Mouse (Mus musculus) B cell, adult 62 days (primary cell): ENCODE measurements around the gene Acbd5. TPM values are rescaled to one million over a fixed set of nuclear protein-coding genes. Genes with fewer than 3 reads are reported as not detected.

Source experiments
- total RNA-seq: library from RNA; stranded (reverse); gene quantifications from 4 replicates; pipeline ENCODE4 v1.2.4, GENCODE M21; 2023

Acbd5 gene
- total RNA-seq, result 53.2 to 71.7 TPM (median 58.5 TPM) in 4 replicates

DNA sequence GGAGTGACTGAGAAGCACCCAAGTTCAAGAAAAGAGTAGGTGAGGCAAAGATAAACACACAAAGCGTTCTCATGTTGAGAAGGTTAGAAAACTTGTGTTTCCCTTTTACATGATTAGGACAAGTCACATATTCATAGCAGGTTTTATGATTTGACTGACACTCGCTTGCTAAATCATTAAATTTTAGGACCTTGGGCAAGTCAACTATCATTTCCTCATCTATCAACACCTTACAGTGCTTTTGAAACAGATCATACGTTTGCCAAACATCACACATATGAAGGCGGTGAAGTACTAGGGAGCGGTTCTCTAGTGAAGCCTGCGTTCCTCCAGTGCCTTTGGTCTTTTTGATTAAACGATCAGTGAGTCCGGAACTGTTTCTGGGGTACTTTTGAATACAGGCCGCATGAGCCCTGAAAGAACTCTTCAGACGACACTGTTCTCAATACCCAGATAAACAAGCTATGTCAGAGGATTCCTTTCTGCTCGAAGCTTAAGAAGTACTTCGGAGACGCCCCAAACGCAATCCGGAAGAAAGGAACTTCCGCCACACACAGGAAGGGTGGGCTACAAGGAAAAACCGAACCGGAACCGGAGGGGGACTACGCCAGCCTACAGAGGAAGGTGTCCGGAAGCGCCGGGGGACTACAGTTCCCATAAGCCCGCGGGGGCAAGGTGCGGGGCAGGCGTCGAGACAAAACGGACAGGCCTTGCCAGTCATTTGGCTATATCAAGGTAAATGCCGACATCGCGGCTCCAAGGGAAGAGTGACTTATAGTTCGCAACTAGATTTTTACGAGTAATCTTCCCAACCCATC lies at the start of gene Acbd5:
TSS of gene Acbd5 (plus strand) at position 616 of the 818 bp plus-strand sequence.

DNA sequence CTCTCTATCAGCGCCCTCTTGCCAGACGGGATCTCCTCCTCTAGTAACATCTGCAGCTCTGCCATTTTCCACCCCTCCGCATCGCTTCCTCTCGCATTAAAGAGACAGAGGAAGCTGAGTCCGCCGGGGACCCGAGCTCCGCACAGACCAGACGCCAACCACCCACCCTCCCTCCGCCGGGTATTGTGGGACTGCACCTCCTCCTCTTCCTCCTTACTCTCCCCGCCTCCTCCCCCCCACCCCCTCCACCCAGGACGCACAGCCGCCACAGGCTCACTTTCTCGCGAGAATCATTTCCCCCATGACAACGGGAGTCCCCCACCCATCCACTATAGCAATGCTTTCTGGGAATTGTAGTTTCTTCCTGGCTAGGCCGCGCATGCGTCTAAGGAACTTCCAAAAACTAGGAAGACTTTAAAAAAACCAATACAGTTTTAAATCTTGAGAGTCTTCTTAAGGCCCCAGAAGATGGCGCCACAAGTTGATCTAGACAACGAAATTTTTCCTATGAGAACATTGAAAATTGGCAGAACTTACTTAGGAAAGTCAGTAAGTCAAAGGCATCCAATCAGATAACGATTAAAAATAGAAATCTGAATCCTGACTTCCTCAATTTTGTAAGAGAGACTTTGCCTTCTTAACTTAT lies 27.8 kb upstream of the Acbd5 start, which contains the start of gene Abi1:
TSS of gene Abi1 (minus strand) at position 241 of the 646 bp plus-strand sequence.

GRCm38 (mm10) chr2:23155777-23156607 lies 88.0 kb downstream of the Acbd5 start, which contains the start of the genes Mastl and Yme1l1:
TSS of gene Mastl (minus strand) at chr2:23156024.
TSS of gene Yme1l1 (plus strand) at chr2:23156369.

Other genes with a start within 250 kb of the Acbd5 start
- 7.5 to 11.0 TPM (median 10.0 TPM) in 4 replicates for gene Pdss1, start 172.6 kb upstream of the Acbd5 start, total RNA-seq
- gene Abi1, start 27.9 kb upstream of the Acbd5 start, total RNA-seq, result 163 to 185 TPM (median 175 TPM) in 4 replicates
- 0.33 to 1.4 TPM (median 0.39 TPM) in 4 replicates for gene Mastl, start 87.9 kb downstream of the Acbd5 start, total RNA-seq
- gene Yme1l1, start 88.2 kb downstream of the Acbd5 start, total RNA-seq, result 158 to 174 TPM (median 163 TPM) in 4 replicates
- gene 4931423N10Rik, start 139.3 kb downstream of the Acbd5 start, total RNA-seq, result 0.42 TPM in 1 of 4 replicates, not detected in the others